Mouse (Mus musculus) cortical plate, adult 2 months (tissue): ENCODE data around the gene Cbln3. TPM values are rescaled to one million over a fixed set of nuclear protein-coding genes. Genes with fewer than 3 reads are reported as not detected.

Experiments
- H3K27ac ChIP-seq: fragments of 200-500 bp; 2 replicates; pipeline ENCODE4 v1.5.1; 2012; ENCODE audit warnings: low read length, control low read depth, inconsistent platforms; ENCODE audit not compliant: insufficient read depth
- H3K4me1 ChIP-seq: fragments of 200-500 bp; 2 replicates; pipeline ENCODE4 v1.6.1; 2011; ENCODE audit warnings: low read length; ENCODE audit not compliant: control insufficient read depth, insufficient read depth
- H3K4me3 ChIP-seq: fragments of 200-500 bp; 2 replicates; pipeline ENCODE4 v1.5.1; 2011; ENCODE audit warnings: mild to moderate bottlenecking, low read length, control low read depth; ENCODE audit not compliant: insufficient read depth
- CTCF ChIP-seq: fragments of 200-500 bp; IDR thresholded peaks from 2 replicates; pipeline ENCODE4 v1.5.1; 2011; ENCODE audit warnings: mild to moderate bottlenecking, control low read depth, low read length; ENCODE audit not compliant: insufficient read depth; ENCODE audit errors: extremely low read depth
- POLR2A ChIP-seq: fragments of 200-500 bp; IDR thresholded peaks from 2 replicates; pipeline ENCODE4 v1.6.1; 2011; ENCODE audit warnings: mild to moderate bottlenecking, low read length, control low read depth; ENCODE audit not compliant: insufficient read depth; ENCODE audit errors: extremely low read depth
- polyA plus RNA-seq: library from polyadenylated mRNA; depleted of rRNA; stranded (reverse); fragments of >200 nt; gene quantifications from 2 replicates; pipeline ENCODE4 v1.2.3, GENCODE M21; 2012

Cbln3 gene
- polyA plus RNA-seq, 1 experiment: 0.42 TPM

DNA sequence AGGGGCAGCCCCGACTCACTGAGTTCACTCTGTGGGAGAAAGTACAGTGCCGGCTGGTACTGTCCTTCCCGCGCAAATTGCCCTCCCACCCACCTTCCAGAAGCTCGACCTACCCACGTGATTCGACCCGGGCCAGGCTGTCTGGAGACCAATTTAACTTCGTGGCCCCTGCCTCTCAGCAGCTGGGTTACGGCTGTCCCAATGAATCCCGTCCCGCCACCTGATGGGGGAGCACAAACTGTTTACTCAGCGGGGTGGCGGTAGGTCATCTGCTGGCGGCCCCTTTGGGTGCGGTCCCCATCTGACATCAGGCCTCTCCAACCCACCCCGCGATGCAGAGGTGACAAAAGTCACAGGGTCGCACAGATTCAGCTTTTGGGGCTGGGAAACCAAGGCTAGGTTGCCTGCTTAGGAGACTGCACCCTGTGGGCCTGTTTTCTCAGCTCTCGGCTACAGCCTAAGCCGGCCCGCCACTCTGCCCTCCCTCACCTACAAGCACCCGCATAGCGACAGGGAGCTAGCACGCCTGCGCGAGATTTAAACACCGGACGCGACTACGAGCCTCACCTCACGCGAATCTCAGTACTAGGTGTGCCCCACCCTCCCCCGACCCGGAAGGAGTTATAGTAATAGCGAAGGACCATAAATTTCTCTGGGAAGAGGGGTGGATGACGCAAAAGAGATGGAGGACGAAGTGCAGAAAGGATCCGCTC lies 15.7 kb upstream of the Cbln3 start, which contains the start of gene Sdr39u1:
Gene Sdr39u1, minus strand, starts transcription at position 593 of the 713 bp plus-strand sequence.
- peak within 1 kb of the TSS; percentile 53 for H3K4me3 ChIP-seq
- TF ChIP-seq CTCF (no peak), POLR2A (peak; percentile 73)
- H3K4me1 ChIP-seq: no peaks in the 10 kb centered on the region
- peak within 1 kb of the TSS; percentile 50 for H3K27ac ChIP-seq

DNA sequence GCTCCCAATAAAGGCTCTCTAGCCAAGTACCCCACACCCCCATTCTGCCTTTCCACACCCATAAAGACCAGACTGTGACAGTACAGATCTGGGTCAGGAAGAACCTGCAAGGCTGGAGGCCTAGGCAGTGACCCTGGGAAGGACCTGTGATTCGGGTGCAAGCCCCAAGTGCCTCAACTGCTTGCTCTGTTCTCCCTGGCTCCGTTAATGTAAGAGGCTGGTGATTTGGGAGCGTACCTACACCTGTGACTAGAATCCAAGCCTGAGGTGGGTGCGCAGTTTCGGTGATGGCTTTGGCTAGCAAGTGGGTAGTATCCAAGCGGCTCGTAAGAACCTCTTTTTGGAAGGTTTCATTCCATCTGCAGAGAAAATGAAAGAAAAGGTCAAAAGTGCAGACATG lies 14.8 kb upstream of the Cbln3 start:
- Histone ChIP-seq H3K4me1 (no peaks in the 10 kb centered on the region), H3K4me3 (peak overlapping the region; percentile 53; the same call in 1 of the 2 replicates), H3K27ac (no peak overlapping the region)
- TF ChIP-seq POLR2A: 0 out of 2 replicates have a peak, but pooled peaks have one; percentile 10
- TF ChIP-seq CTCF: no peak

- Histone ChIP-seq H3K27ac (no peak overlapping the region), H3K4me3 (no peak overlapping the region), H3K4me1 (no peaks in the 10 kb centered on the region)
- TF ChIP-seq POLR2A (no peak), CTCF (no peak)
These were observed 13.5 kb upstream of the Cbln3 start for GRCm38 (mm10) chr14:55897671-55898070.

GRCm38 (mm10) chr14:55886571-55887382 lies 2.6 kb upstream of the Cbln3 start:
- TF ChIP-seq POLR2A (no peak), CTCF (no peak)
- no peak overlapping the region for H3K4me3 ChIP-seq
- no peak overlapping the region for H3K27ac ChIP-seq
- H3K4me1 ChIP-seq: no peaks in the 10 kb centered on the region; the same call in 1 of the 2 replicates

GRCm38 (mm10) chr14:55885791-55886271 lies 1.6 kb upstream of the Cbln3 start:
- H3K4me3 ChIP-seq: peak overlapping the region; percentile 51
- no peaks in the 10 kb centered on the region; the same call in 1 of the 2 replicates for H3K4me1 ChIP-seq
- H3K27ac ChIP-seq: peak overlapping the region; percentile 49; the same call in 1 of the 2 replicates
- TF ChIP-seq POLR2A (no peak), CTCF (no peak)

DNA sequence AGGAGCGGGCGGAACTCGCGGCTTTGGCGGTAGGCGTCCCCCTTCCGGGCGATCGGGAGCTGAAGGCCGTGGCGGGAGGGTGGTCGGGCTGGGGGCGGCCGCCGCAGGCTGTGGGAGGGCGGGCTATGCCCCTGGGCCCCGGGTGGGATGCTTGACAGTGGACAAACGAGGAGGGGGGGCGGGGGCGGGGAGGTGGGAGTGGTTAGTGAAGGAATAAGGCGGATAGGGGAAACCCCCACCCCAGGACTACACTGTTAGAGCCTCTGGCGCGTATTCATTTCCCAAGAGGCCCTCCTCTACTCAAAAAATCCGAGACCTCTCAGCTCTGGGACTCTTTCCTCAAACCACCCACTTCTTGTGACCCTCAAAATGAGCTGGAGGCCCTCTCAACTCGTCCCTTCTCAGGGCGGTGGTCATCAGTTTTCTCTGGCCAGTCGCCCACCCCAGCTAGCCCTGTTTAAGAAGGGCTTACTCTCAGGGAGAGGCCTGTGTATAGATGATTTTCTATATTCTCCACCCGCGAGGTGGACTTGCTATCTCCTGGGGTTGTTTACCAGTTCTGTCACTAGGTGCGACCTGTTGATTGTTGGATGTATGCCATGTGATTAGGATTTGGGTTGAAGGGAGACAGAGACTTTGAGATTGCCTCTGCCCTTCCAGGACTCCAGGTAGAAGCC lies 1.1 kb upstream of the Cbln3 start:
- Histone ChIP-seq H3K27ac (peak overlapping the region; percentile 49; the same call in 1 of the 2 replicates), H3K4me1 (no peaks in the 10 kb centered on the region; the same call in 1 of the 2 replicates), H3K4me3 (peak overlapping the region; percentile 51)
- TF ChIP-seq POLR2A (no peak), CTCF (no peak)

- H3K4me1 ChIP-seq: no peaks in the 10 kb centered on the region; the same call in 1 of the 2 replicates
- TF ChIP-seq CTCF (no peak), POLR2A (peak; percentile 78)
- H3K4me3 ChIP-seq: peak within 1 kb of the TSS; percentile 51
- peak within 1 kb of the TSS; percentile 49; the same call in 1 of the 2 replicates for H3K27ac ChIP-seq
These were observed 521 bp upstream of the Cbln3 start, which contains the start of gene Khnyn for GRCm38 (mm10) chr14:55884713-55885113. Gene Khnyn (plus strand): TSS chr14:55884947.

- TF ChIP-seq POLR2A (no peak), CTCF (no peak)
- Histone ChIP-seq H3K27ac (no peak overlapping the region), H3K4me1 (no peaks in the 10 kb centered on the region; the same call in 1 of the 2 replicates), H3K4me3 (no peak overlapping the region)
These were observed 529 bp downstream of the Cbln3 start for GRCm38 (mm10) chr14:55883663-55884062.

GRCm38 (mm10) chr14:55883149-55883661 lies 987 bp downstream of the Cbln3 start:
- Histone ChIP-seq H3K4me3 (no peak overlapping the region), H3K4me1 (no peaks in the 10 kb centered on the region; the same call in 1 of the 2 replicates), H3K27ac (no peak overlapping the region)
- TF ChIP-seq POLR2A: no peak
- TF ChIP-seq CTCF: no peak
